Mouse (Mus musculus) layer of hippocampus, adult 11-12 months (tissue): Measurements from ENCODE around the gene Ccdc163.
A peak's percentile ranks its signal among the peaks of the same experiment; 100 is the strongest.

Experiments used
- DNase-seq: peaks from one replicate; pipeline ENCODE4 v3.0.0; 2022; ENCODE audit warnings: low spot score

Gene Ccdc163

GRCm38 (mm10) chr4:116703804-116704203 is 4.5 kb upstream of the Ccdc163 start:
- peak; percentile 58 for DNase-seq

DNA sequence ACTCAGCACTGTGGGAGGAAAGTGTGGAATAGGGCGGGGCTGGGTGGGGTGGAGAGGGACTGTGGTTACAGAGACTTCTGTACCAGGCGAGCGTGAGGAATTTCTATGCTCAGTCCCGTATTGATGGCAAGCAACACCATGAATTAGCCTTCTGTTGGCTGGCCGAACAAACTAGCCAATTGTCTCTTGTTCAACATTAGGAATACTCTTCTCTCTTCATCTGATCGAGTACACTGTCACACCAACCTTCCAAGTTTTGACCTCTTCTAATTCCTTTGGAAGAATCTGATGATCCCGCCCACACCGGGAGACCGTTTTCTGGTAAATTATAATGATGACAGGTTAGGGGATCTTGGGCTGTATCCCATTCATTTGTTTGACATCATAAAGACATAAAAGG is 643 bp upstream of the Ccdc163 start:
- DNase-seq = peak; percentile 52

GRCm38 (mm10) chr4:116708791-116709390 is 582 bp downstream of the Ccdc163 start:
- no peak for DNase-seq

GRCm38 (mm10) chr4:116710154-116710553 is 1.8 kb downstream of the Ccdc163 start:
- no peak for DNase-seq

DNA sequence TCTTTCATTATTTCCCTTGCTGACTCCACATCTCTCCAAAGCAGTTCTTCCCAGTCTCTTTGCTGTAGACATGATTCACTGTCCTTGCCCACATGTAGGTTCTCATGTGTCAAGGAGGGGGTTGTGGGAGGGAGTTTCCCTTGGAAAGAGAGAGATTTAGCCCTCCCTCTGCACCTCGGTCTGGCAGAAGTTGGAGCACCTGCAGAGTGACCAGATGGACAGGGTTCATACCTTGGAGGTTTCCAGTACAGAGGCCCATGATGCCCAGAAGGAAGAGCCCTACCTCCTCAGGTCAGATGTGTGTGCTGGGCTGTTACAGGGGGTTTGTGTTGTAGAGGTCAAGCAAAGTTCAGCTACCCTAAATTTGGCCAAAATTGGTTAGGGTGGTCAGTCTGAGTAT is 4.2 kb downstream of the Ccdc163 start:
- DNase-seq = no peak

DNA sequence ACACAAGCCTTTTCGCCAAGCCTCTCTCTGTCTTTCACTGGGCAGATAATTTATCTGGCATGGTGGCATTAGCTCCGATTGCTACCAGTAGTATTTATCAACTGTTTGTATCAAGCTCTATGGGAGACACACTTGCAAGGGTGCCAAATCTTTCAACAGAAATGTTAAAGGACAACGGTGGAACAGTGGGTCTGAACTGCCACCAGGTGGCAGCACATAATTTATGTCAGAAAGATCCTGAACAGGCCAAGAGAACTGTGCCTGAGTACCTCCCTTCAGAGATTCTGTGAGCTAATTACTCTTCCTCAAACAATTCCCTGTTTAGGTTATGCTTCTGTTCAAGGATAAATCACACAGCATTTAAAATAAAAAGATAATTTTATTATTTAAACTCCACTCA is 11.1 kb downstream of the Ccdc163 start:
- DNase-seq = peak; percentile 78

- DNase-seq = peak; percentile 96
Observed at GRCm38 (mm10) chr4:116720343-116721097, 12.2 kb downstream of the Ccdc163 start, which contains the start of gene Tesk2. Gene Tesk2, plus strand, starts transcription at chr4:116720948.

GRCm38 (mm10) chr4:116721098-116721628 is 12.9 kb downstream of the Ccdc163 start:
- no peak for DNase-seq

DNA sequence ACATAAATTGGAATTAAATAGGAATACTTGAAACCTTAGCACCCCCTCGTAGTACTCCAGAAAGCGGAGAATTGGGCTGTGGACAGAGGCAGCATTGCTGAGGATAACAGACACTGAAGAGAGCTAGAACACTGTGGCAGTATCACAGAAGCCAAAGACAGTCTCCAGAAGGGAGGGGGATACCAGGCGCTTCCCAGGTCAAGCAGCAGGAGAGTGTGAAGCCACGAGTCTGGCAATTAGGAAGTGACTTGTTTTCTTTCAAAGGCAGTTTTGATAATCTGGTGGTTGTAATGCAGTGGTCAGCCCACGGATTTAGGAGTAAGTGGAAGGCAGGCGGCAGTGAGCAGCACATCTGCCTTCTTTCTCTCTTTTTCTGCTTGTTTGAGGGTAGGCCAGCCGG is 13.9 kb downstream of the Ccdc163 start:
- no peak for DNase-seq

- no peak for DNase-seq
Observed at GRCm38 (mm10) chr4:116725444-116725843, 17.1 kb downstream of the Ccdc163 start.

DNA sequence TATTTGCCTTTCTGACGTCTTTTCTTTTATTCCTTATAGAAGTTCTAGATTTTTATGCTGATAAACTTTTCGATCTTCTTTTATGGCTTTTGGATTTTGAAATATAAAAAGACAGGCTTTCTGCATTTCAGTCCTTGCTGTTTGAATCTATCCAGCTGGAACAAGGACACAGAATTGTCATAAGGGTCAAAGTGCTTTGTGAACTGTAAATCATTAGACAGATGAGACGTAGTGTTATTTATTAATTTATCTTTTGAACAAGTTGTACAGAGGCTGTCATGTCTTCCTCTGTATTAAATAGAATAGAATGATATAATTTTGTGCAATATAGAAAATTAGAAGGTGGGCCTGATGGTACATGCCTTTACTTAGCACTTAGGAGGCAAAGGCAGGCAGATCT is 19.1 kb downstream of the Ccdc163 start:
- DNase-seq = no peak

GRCm38 (mm10) chr4:116729532-116729931 is 21.2 kb downstream of the Ccdc163 start:
- DNase-seq = no peak

- no peak for DNase-seq
Observed at GRCm38 (mm10) chr4:116731077-116731476, 22.8 kb downstream of the Ccdc163 start.

DNA sequence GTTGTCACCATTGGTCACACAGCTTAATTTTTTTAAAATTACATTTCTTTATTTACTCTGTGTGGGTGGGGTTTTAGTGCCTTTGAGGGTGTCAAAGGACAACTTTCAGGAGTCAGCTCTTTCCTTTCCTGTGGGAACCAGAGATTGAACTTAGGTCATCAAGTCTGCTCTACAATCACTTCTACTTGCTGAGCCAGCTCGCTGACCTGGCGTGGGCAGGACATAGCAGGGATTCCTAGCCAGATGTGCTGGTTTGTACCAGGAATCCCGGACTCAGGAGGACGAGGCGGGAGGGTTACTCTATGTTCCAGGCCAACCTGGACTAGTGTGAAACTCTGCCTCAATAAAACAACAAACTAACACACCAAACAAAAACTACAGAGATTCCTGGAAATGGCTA is 24.0 kb downstream of the Ccdc163 start:
- DNase-seq = no peak

- DNase-seq = no peak
Observed at GRCm38 (mm10) chr4:116734996-116735395, 26.7 kb downstream of the Ccdc163 start.

GRCm38 (mm10) chr4:116738972-116739751 is 30.9 kb downstream of the Ccdc163 start:
- no peak for DNase-seq

- no peak for DNase-seq
Observed at GRCm38 (mm10) chr4:116749750-116750149, 41.4 kb downstream of the Ccdc163 start.

GRCm38 (mm10) chr4:116761914-116762313 is 53.6 kb downstream of the Ccdc163 start:
- no peak for DNase-seq

GRCm38 (mm10) chr4:116764001-116764400 is 55.7 kb downstream of the Ccdc163 start:
- DNase-seq = no peak

DNA sequence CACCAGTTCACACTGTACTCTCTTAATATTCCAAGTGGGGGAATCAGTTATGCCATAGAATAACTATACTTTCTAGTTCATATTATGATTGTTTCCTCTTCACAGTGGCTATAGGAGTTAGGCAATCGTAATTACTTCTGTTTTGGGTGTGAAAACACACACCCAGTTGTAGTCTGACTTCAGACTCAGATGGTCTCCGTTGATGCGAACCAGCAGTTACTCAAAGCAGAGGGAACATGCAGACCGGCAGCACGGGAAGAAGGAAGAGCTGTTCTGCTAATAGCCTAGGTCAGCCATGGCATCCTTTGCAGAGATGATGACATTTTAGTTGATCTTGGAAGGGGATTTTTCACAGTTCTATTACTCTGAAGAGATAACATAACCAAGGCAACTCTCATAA is 60.2 kb downstream of the Ccdc163 start:
- no peak for DNase-seq

DNA sequence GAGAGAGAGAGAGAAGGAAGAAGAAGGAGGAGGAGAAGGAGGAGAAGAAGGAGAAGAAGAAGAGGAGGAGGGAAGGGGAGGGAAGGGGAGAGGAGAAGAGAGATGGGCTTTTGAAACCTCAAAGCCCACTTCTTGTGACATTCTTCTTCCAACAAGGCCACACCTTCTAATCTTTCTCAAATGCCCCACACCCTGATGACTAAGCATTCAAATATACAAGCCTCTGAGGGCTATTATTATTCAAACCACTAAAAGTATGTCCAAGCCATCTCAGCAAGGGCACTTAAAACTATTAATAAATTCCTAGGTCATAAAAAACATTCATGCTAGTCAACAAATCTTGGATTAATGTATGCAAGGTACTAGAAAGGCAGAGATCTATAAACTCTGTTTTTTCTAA is 60.8 kb downstream of the Ccdc163 start:
- DNase-seq = no peak

GRCm38 (mm10) chr4:116776391-116776790 is 68.1 kb downstream of the Ccdc163 start:
- DNase-seq = no peak

- DNase-seq = no peak
Observed at GRCm38 (mm10) chr4:116777079-116777478, 68.8 kb downstream of the Ccdc163 start.
